Mouse (Mus musculus) hematopoietic stem cell, adult 5-6 weeks (primary cell): Measurements from ENCODE around the gene Tcf7. TPM values are rescaled to one million over a fixed set of nuclear protein-coding genes. Genes with fewer than 3 reads are reported as not detected.

ENCODE experiments used
- ATAC-seq, 2 experiments: fragments of 125-278 bp in 1 of 2; replicated peaks in 1 of 2; 2 replicates each; pipeline ENCODE4 v1.8.0; 2016 to 2017; ENCODE audit warnings: inconsistent platforms in 2 of 2, mild to moderate bottlenecking in 2 of 2, moderate number of reproducible peaks in 2 of 2, low read depth in 1 of 2, moderate TSS enrichment in 1 of 2; ENCODE audit not compliant: low FRiP score in 2 of 2, poor library complexity in 2 of 2, severe bottlenecking in 2 of 2, insufficient read depth in 1 of 2, low TSS enrichment in 1 of 2
- total RNA-seq: library from RNA; stranded (forward); fragments of 172-1452, 232-1000 nt; gene quantifications from 2 replicates; pipeline ENCODE4 v1.2.3, GENCODE M21; 2017

The Tcf7 gene
- total RNA-seq, 1 experiment from 2014 or later = 1.1 TPM

- no peak for ATAC-seq
These were observed 68.9 kb downstream of the Tcf7 start, which contains the start of gene Olfr1371 for GRCm38 (mm10) chr11:52213887-52214286. Olfr1371 (minus strand) TSS chr11:52213987.

Other genes starting within 250 kb of the Tcf7 start
- gene Ppp2ca, start 184.3 kb downstream of the Tcf7 start, total RNA-seq = 119 and 138 TPM in 2 replicates
- gene Olfr1373, start 137.5 kb downstream of the Tcf7 start, total RNA-seq = not detected in 2 replicates
- gene Olfr1371, start 69.0 kb downstream of the Tcf7 start, total RNA-seq = not detected in 2 replicates
- 351 and 360 TPM in 2 replicates for gene Skp1a, start 51.0 kb downstream of the Tcf7 start, total RNA-seq
- gene Vdac1, start 77.8 kb upstream of the Tcf7 start, total RNA-seq = 173 and 192 TPM in 2 replicates
- 66.2 and 66.6 TPM in 2 replicates for gene 9530068E07Rik, start 113.4 kb upstream of the Tcf7 start, total RNA-seq